Mouse (Mus musculus) C2C12 (cell line): ENCODE measurements at regions not wholly inside any gene's neighbourhood (a gene's known extent, or its start where the extent isn't known, plus 50 kb on each side); places are given as distances from the start of the nearest gene placed in this dataset.
A peak's percentile ranks its signal among the peaks of the same experiment; 100 is the strongest.

Experiments used
- CTCF ChIP-seq: IDR thresholded peaks from one replicate; pipeline ENCODE4 v1.5.1; 2011; ENCODE audit not compliant: control insufficient read depth, insufficient read depth, insufficient read length
- MAX ChIP-seq: IDR thresholded peaks from one replicate; pipeline ENCODE4 v1.6.1; 2011; ENCODE audit warnings: mild to moderate bottlenecking, control low read depth
- MYOG ChIP-seq: IDR thresholded peaks from one replicate; pipeline ENCODE4 v1.6.1; 2011; ENCODE audit not compliant: control insufficient read depth, insufficient read length; ENCODE audit errors: extremely low read depth

GRCm38 (mm10) chr13:60409706-60410502 lies 191.8 kb upstream of the Dapk1 start:
- TF ChIP-seq CTCF: no peak
- TF ChIP-seq MAX: peak; percentile 93
- TF ChIP-seq MYOG: no peak
